Mouse (Mus musculus): Measurements from ENCODE around the gene Acot8. TPM values are rescaled to one million over a fixed set of nuclear protein-coding genes. Genes with fewer than 3 reads are reported as not detected.
A peak's percentile ranks its signal among the peaks of the same experiment; 100 is the strongest.

The Acot8 gene
- 1 to 10 TPM; 8.0 to 8.2 TPM for total RNA-seq (2021)
- long read RNA-seq, experiment 1, transcript Acot8-202 (6 exons, 1,152 nt) = major isoform, 7 of 10 reads
- long read RNA-seq, experiment 1, partial matches to known transcripts = 2 of 10 reads
- long read RNA-seq, experiment 1, other reads (novel, unspliced or antisense) = 1 of 10 reads
- long read RNA-seq, experiment 2, partial matches to known transcripts = 2 of 5 reads
- long read RNA-seq, experiment 2, other reads (novel, unspliced or antisense) = 0 of 5 reads

DNA sequence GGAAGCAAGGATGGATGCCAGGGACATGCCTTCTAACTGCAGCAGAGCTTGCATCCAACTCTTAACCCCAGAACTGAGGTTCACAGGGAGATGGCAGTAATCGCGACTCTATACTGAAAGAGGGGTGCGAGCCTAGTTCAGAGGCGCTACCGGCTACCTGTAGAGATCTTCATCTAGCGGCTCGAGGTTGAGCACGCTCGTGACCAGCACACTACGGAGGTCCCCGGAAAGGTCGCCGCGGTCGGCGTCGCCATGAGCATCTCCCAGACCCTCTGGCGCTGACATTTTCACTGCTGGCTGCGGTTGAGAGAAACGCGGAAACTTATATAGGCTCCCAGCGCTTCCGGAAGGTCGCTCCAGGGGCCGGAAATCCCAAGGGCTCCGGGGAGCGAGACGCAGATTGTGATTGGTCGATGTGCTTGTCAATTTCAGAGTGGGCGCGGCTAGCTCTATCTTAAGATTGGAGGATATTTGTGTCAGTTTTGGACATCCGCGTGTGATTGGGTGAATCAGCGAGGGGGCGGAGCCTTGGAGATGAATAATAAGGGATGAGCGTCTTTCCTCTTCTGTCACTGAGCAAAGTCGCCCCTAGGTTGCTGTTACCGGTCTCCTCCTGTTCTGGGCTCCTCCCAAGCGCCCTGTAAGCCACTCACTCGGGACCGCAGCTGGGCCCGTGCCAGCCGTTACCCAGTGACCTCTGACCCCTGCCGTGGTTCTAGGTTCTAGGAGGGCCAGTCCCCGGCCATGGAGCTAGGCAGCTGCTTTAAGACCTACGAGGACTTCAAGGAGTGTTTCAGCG, at the start of gene Acot8, which contains the start of gene Zswim3:
Gene Acot8 (minus strand): TSS at position 350 of the 799 bp plus-strand sequence.
Gene Zswim3 (plus strand): TSS at position 566 of the 799 bp plus-strand sequence.
- peak; percentile 99 for DNase-seq (ENCODE audit: low spot score)

DNA sequence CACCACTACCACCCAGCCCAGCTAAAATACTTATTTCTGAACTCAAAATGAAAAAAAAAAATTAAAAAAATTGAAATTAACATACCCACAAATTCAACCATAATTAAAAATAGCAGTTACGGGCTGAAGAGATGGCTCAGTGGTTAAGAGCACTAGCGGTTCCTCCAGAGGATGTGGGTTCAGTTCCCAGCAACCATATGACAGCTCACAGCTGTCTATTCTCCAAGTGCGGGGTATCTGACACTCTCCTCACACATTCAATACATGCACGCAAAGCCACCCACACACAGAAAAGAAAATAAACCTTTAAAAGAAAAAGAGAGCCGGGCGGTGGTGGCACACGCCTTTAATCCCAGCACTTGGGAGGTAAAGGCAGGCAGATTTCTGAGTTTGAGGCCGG, 45.4 kb upstream of the Acot8 start:
- DNase-seq (ENCODE audit: low spot score) = no peak

- DNase-seq (ENCODE audit: low spot score) = no peak
Observed at GRCm38 (mm10) chr2:164845782-164846181, 41.1 kb upstream of the Acot8 start.

DNA sequence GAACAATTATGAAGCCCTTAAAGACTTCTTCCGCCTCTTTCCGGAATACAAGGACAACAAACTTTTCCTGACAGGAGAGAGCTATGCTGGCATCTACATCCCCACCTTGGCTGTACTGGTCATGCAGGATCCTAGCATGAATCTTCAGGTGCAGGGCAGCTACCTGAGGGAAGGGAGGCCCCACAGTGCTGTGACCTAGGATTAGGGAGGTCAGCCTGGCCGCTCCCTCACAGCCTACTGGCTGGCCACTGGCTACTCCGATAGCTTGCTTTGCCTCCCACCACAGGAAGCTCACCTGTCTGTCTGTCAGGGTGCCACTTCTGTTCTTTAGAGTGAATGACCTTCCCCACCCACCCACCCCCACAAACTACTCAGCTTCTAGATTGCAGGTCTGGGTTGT, 30.5 kb upstream of the Acot8 start:
- DNase-seq (ENCODE audit: low spot score) = no peak

- DNase-seq (ENCODE audit: low spot score) = peak; percentile 13
Observed at GRCm38 (mm10) chr2:164834531-164834930, 29.8 kb upstream of the Acot8 start.

DNA sequence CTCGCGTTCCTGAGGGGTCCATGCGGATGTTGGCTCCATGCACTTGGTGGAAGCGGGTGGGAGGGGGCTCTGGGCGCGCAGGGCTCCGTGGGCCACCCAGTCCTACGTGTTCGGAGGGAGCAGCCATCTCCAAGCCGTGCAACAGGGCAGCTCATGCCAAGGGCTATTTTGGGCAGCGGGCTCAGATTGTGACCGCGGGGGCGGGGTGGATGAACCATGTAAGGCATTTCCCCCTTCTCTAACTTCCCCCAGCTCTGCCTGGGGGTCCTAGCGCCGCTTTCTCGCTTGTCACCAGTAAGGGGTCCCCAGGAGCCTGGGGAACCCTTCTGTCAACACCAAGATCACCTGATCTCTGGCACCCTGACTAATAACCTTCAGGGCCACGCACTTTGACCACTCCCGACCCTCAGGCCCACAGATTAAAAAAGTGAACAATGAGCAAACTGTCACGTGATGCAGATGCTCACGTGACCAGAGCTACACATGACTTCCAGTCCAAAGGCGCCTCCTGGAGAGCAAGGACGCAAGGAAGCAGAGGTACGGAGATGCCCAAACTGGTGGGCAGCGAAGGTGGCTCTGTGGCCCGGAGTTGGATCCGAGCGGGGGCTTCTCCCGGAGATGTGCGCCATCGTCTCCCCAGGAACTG, 28.8 kb upstream of the Acot8 start, which contains the start of gene Neurl2:
Gene Neurl2 (minus strand): TSS at position 143 of the 646 bp plus-strand sequence.
- DNase-seq (ENCODE audit: low spot score) = peak; percentile 91

DNA sequence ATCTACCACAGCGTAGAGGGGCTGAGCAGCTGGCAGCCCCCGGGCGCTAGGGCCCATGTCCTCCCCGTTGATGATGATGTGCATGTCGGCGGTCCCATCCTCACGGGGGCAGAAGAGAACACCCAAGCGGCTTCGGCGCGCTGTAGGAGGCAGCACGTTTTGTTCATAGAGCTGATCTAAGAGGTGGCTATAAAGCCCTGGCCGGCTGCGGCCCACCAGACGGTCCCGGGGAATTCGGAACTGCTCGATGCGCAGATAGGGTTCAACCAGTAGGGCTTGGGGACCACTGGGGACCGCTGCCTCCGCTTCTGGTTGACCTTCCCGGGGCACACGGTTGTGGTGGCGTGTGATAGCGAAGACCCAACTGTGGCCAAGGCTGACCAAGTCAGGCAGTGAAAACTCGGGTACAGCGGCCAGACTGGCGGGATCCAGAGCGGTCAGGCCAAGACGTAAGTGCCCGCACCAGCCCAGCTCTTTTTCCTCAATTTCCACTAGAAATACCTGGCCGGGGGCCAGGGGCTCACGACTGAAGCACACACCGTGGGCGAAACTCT, 28.1 kb upstream of the Acot8 start, which contains the start of gene Ctsa:
Gene Ctsa (plus strand): TSS at position 126 of the 554 bp plus-strand sequence.
- peak; percentile 83 for DNase-seq (ENCODE audit: low spot score)

DNA sequence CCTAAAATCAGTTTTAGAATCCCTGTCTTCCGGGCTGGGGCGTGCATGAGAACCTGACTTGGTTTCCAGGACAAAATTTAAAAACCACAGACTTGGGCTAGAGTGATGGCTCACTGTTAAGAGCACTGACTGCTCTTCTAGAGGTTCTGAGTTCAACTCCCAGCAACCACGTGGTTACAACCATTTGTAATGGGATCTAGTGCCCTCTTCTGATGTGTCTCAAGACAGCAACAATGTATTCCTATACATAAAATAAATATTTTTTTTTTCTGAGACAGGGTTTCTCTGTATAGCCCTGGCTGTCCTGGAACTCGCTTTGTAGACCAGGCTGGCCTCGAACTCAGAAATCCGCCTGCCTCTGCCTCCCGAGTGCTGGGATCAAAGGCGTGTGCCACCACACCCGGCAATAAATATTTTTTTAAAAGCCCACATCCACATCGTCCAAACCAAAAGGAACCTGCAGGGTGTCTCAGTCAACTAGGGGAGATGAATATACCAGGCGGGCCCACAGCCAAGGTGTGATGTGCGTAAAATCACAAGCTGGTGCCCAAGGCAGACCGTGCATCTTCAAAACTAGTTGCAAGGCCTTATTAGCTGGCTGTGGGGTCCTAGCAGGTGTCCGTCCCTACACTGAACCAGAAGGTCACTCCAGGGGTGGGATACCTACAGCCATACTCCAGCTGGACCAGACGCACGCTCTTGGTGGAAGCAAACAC, 27.5 kb upstream of the Acot8 start:
- peak; percentile 10 for DNase-seq (ENCODE audit: low spot score)

- no peak for DNase-seq (ENCODE audit: low spot score)
Observed at GRCm38 (mm10) chr2:164831029-164831428, 26.3 kb upstream of the Acot8 start.

GRCm38 (mm10) chr2:164829090-164829489, 24.4 kb upstream of the Acot8 start:
- DNase-seq (ENCODE audit: low spot score) = no peak

DNA sequence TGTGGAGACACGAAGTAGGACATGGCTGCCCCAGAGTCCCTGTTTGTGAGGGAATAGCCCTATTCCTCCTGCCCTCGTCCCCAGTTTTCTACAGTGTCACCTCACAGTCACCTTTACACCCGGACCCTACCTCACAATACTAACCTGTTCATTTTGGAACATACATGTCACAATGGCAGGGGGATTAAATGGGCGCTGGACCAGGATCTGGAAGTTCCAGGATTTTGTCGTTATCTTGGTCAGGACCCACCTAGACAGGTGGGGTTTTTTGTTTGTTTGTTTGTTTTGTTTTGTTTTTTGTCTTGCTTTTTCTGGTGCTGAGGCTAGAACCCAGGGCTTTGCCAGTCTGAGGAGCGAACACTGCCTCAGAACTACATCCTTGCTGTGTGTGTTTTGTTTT, 23.8 kb upstream of the Acot8 start, which contains the start of gene Spata25:
Gene Spata25 (minus strand): TSS at position 101 of the 400 bp plus-strand sequence.
- no peak for DNase-seq (ENCODE audit: low spot score)

DNA sequence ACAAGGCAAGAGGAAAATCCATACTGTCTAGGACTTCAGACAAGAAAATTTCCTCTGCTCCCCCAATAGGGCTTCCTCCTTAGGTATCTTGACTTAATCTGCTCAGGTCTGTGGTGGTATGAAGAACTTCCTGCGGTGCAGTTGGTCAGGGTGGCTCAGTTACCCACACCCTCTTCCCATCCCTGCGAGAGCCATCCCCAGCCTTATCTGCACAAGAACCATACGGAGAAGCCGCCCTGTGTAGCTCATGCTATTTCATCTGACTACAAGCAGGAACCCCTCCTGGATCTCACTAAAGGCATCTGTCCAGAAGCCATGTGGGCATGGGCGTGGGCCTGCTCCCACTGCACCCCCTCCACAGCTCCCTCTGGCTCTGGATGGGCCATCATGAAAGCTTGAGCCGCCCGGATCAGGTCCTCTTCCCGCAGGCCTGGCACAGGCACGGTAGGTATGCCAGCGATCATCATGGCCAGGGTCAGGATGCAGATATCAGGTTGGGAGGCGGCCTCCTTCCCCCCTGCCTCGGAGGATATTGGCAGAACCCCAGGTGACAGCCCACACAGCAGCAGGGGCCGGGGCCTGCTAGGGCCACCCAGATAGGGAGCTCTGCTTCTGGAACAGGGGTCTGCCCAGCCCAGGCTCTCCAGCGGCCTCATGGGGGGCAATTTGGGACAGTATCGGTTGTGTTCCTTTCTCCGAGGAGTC, 22.6 kb upstream of the Acot8 start:
- no peak for DNase-seq (ENCODE audit: low spot score)

GRCm38 (mm10) chr2:164825521-164825920, 20.8 kb upstream of the Acot8 start:
- DNase-seq (ENCODE audit: low spot score) = no peak

- no peak for DNase-seq (ENCODE audit: low spot score)
Observed at GRCm38 (mm10) chr2:164823969-164824368, 19.3 kb upstream of the Acot8 start.

- DNase-seq (ENCODE audit: low spot score) = no peak
Observed at GRCm38 (mm10) chr2:164823181-164823585, 18.5 kb upstream of the Acot8 start.

DNA sequence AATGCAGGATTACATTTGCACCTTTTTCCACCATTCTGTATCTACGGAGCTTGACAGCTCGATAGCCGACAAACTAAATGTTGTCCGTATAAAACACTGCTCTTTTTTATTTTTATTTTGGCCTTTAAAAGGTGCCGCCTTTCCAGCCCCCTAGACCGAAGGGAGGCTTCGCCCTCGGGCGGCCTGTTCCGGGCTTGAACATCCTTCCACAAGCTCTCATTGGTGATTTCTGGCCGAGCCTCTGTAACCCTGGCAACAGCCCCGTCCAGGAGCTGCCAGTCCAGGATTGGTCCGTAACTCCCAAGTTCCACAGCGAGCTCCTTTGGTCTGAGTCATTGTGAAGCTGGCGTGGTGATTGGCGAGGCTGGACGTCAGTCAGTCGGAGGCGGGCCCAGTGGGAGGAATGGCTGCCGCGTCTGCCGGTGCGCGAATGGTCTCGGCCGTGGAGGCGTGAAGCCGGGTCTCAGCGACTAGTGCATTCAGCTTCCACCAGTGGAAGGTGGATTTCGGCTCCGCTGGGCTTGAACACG, 18.0 kb upstream of the Acot8 start, which contains the start of gene Zswim1:
Gene Zswim1 (plus strand): TSS at position 51 of the 530 bp plus-strand sequence.
- DNase-seq (ENCODE audit: low spot score) = peak; percentile 100

DNA sequence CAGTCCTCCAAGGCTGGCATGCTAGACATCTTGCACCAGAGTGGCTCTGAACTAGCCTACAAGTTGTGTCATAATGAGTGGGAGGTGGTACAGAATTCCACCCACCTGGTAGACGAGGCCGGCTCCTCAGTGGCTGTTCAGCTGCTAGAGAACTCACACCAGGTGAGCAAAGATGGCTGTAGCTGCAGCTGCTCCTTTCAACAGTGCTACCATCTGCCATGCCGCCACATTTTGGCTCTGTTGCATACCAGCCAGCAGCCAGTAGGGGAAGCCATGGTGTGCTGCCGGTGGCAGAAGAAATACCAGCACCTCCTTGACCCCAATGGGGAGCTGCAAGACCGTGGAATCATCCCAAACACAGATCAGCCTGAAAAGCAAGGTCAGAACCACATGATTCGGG, 16.4 kb upstream of the Acot8 start:
- no peak for DNase-seq (ENCODE audit: low spot score)

DNA sequence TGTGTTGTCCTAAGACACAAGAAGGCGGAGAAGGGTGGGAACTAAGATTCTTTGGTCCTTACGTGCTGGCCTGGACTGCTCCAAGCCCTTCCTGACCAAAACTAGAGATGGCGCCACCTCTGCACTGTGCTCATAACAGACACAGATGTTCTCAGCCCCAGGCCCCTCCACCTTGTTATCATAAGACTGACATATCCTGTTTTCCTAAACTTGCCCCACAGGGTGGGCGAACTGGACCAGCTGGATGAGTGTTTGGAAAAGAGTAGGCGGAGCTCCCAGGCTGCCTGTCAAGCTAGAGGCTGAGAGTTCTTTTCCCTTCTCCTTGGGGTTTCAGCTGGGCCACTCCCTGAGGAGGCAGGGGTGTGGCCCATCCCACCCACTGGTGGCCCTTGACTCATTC, 13.0 kb upstream of the Acot8 start:
- DNase-seq (ENCODE audit: low spot score) = no peak

DNA sequence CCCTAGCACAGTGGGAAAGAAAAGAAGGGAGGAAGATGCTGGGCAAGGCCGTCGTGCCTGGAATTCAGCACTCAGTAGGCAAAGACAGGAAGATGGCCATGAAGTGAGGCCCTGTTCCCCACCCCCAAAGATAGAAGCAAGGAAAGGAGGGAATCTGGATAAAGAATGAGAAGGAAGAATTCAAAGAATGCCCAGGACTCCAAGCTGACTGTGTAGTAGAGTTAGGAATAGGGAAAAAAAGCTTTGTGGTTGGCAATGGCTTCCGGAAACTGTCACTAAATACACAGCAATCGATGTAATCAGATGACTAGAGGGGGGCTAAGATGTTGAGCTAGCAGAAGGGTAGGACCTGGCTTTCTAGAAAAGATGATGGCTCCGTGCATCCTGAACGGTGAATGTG, 12.5 kb upstream of the Acot8 start:
- DNase-seq (ENCODE audit: low spot score) = no peak

- no peak for DNase-seq (ENCODE audit: low spot score)
Observed at GRCm38 (mm10) chr2:164815821-164816220, 11.1 kb upstream of the Acot8 start.
